Mouse (Mus musculus): Measurements from ENCODE around the gene Tenm4. TPM values are rescaled to one million over a fixed set of nuclear protein-coding genes. Genes with fewer than 3 reads are reported as not detected.
A peak's percentile ranks its signal among the peaks of the same experiment; 100 is the strongest.

Tenm4 gene
- polyA plus RNA-seq, 1 experiment from 2014 or later: 14.3 TPM

DNA sequence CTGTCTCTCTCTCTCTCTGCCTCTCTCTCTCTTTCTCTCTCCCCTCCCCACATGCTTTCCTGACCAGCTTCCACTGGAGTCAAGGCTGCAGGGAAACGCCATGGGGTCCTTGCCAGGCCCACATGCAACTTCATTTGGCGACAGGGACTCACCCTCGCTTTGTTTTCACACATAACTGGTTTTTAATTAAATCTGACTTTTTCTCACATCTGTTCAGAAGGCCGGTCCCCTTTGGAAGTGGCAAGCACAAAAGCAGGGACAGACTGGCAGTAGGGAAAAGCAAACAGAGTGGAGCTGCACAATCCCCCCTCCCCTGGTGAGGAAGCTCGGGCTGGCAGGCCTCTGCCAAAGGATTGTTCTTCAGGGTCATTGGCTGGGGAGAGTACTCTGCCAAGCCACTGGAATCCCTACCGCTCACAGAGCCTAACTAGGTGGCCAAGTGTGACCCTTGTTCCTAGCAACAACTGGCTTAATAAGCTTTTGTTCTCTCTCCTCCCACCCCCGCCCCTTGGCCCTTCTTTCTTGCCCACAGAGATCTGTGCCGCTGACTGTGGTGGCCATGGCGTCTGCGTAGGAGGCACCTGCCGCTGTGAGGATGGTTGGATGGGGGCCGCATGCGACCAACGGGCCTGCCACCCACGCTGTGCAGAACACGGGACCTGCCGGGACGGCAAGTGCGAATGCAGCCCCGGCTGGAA, 625.9 kb downstream of the Tenm4 start:
- no peaks in the 10 kb centered on the region for H3K9me3 ChIP-seq (ENCODE audit: control insufficient read depth, low read length)
- H3K27me3 ChIP-seq (replicated peaks; ENCODE audit: control insufficient read depth, insufficient read depth, low read length): no peaks in the 10 kb centered on the region
- peaks cover 16% of the 10 kb centered on the region for H3K4me1 ChIP-seq (ENCODE audit: control insufficient read depth, insufficient read depth, low read length)
- no peak overlapping the region for H3K4me2 ChIP-seq (ENCODE audit: low read depth, low read length)
- H3K36me3 ChIP-seq (ENCODE audit: control insufficient read depth, insufficient read depth, low read length): no peaks in the 10 kb centered on the region
- 0 out of 2 replicates have a peak overlapping the region, but pooled peaks have one; percentile 12 for H3K9ac ChIP-seq (ENCODE audit: low read depth, low read length)
- H3K4me3 ChIP-seq (ENCODE audit: low read length): no peak overlapping the region
- 64% methylated on average over 20 of the region's 20 CpGs for WGBS
- peak overlapping the region; percentile 77 for H3K27ac ChIP-seq (ENCODE audit: low read length)
- peak; percentile 56 for ATAC-seq

- H3K4me2 ChIP-seq (ENCODE audit: low read depth, low read length): no peak overlapping the region
- H3K9ac ChIP-seq (ENCODE audit: low read depth, low read length): 0 out of 2 replicates have a peak overlapping the region, but pooled peaks have one; percentile 34
- no peaks in the 10 kb centered on the region for H3K36me3 ChIP-seq (ENCODE audit: control insufficient read depth, insufficient read depth, low read length)
- H3K27ac ChIP-seq (ENCODE audit: low read length): peak overlapping the region; percentile 77
- ATAC-seq: no peak
- H3K4me3 ChIP-seq (ENCODE audit: low read length): no peak overlapping the region
- peaks cover 16% of the 10 kb centered on the region for H3K4me1 ChIP-seq (ENCODE audit: control insufficient read depth, insufficient read depth, low read length)
- 41% methylated on average over 13 of the region's 13 CpGs for WGBS
- H3K9me3 ChIP-seq (ENCODE audit: control insufficient read depth, low read length): no peaks in the 10 kb centered on the region
- no peaks in the 10 kb centered on the region for H3K27me3 ChIP-seq (replicated peaks; ENCODE audit: control insufficient read depth, insufficient read depth, low read length)
These were observed 626.8 kb downstream of the Tenm4 start for GRCm38 (mm10) chr7:96797716-96798332.

DNA sequence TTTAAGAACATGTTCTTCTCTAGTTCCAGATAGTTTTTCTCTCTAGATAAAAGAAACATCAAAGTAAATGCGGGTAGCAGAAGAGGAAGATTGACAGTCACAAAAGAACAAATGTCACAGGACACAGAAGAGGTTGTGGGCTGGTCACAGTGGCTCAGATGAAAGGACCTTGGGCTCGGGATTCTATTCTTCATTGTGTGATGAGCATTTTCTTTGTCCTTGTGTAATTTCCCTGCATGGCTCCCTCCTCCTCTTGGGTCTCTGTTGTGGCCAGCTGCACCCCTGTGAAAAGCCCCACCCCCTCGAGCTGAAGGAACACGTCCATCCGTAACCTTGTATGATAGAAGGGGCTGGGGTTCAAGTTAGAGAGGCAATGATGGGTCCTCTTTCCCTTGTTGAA, 628.8 kb downstream of the Tenm4 start:
- H3K9me3 ChIP-seq (ENCODE audit: control insufficient read depth, low read length): no peaks in the 10 kb centered on the region
- H3K9ac ChIP-seq (ENCODE audit: low read depth, low read length): no peak overlapping the region
- 58% methylated on average over 5 of the region's 5 CpGs for WGBS
- no peaks in the 10 kb centered on the region for H3K27me3 ChIP-seq (replicated peaks; ENCODE audit: control insufficient read depth, insufficient read depth, low read length)
- H3K4me1 ChIP-seq (ENCODE audit: control insufficient read depth, insufficient read depth, low read length): peaks cover 19% of the 10 kb centered on the region
- H3K27ac ChIP-seq (ENCODE audit: low read length): no peak overlapping the region
- H3K4me3 ChIP-seq (ENCODE audit: low read length): no peak overlapping the region
- ATAC-seq: no peak
- H3K4me2 ChIP-seq (ENCODE audit: low read depth, low read length): no peak overlapping the region
- H3K36me3 ChIP-seq (ENCODE audit: control insufficient read depth, insufficient read depth, low read length): no peaks in the 10 kb centered on the region

- H3K36me3 ChIP-seq (ENCODE audit: control insufficient read depth, insufficient read depth, low read length): no peaks in the 10 kb centered on the region
- WGBS: 45% methylated on average over 9 of the region's 9 CpGs
- H3K4me1 ChIP-seq (ENCODE audit: control insufficient read depth, insufficient read depth, low read length): peaks cover 13% of the 10 kb centered on the region
- H3K4me3 ChIP-seq (ENCODE audit: low read length): no peak overlapping the region
- H3K27ac ChIP-seq (ENCODE audit: low read length): no peak overlapping the region
- H3K4me2 ChIP-seq (ENCODE audit: low read depth, low read length): no peak overlapping the region
- no peak for ATAC-seq
- H3K9ac ChIP-seq (ENCODE audit: low read depth, low read length): no peak overlapping the region
- H3K27me3 ChIP-seq (replicated peaks; ENCODE audit: control insufficient read depth, insufficient read depth, low read length): no peaks in the 10 kb centered on the region
- H3K9me3 ChIP-seq (ENCODE audit: control insufficient read depth, low read length): no peaks in the 10 kb centered on the region
These were observed 630.3 kb downstream of the Tenm4 start for GRCm38 (mm10) chr7:96801368-96801767.

- Histone ChIP-seq H3K9ac (ENCODE audit: low read depth, low read length) (no peak overlapping the region), H3K27me3 (replicated peaks; ENCODE audit: control insufficient read depth, insufficient read depth, low read length) (no peaks in the 10 kb centered on the region), H3K27ac (ENCODE audit: low read length) (no peak overlapping the region), H3K4me2 (ENCODE audit: low read depth, low read length) (no peak overlapping the region), H3K4me3 (ENCODE audit: low read length) (no peak overlapping the region), H3K36me3 (ENCODE audit: control insufficient read depth, insufficient read depth, low read length) (no peaks in the 10 kb centered on the region; the same call in 1 of the 2 replicates), H3K4me1 (ENCODE audit: control insufficient read depth, insufficient read depth, low read length) (peaks cover 7% of the 10 kb centered on the region), H3K9me3 (ENCODE audit: control insufficient read depth, low read length) (no peaks in the 10 kb centered on the region)
- ATAC-seq: no peak
- WGBS: 91% methylated on average over 3 of the region's 3 CpGs
These were observed 631.2 kb downstream of the Tenm4 start for GRCm38 (mm10) chr7:96802216-96802615.

DNA sequence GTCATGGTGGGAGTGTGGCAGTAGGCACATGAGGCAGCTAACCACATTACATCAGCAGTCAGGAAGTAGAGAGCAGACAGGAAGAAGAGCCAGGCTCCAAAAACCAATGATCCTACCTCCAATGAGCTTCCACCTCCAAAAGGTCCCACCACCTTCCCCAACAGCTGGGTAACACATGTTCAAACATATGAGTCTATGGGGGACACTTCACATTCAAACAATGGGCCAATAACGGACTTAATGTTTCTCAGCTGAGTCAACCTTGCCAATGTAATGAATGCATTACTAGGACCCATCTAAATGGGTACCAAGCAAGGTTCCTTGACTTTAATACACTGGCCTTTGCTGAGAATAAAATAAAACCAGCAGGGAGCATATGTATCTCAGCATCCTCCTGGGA, 635.5 kb downstream of the Tenm4 start:
- H3K9me3 ChIP-seq (ENCODE audit: control insufficient read depth, low read length): no peaks in the 10 kb centered on the region
- no peaks in the 10 kb centered on the region for H3K27me3 ChIP-seq (replicated peaks; ENCODE audit: control insufficient read depth, insufficient read depth, low read length)
- no peak overlapping the region for H3K4me2 ChIP-seq (ENCODE audit: low read depth, low read length)
- ATAC-seq: no peak
- 74% methylated on average over 1 of the region's 1 CpGs for WGBS
- H3K4me3 ChIP-seq (ENCODE audit: low read length): no peak overlapping the region
- H3K9ac ChIP-seq (ENCODE audit: low read depth, low read length): no peak overlapping the region
- H3K27ac ChIP-seq (ENCODE audit: low read length): no peak overlapping the region
- no peaks in the 10 kb centered on the region; the same call in 1 of the 2 replicates for H3K36me3 ChIP-seq (ENCODE audit: control insufficient read depth, insufficient read depth, low read length)
- H3K4me1 ChIP-seq (ENCODE audit: control insufficient read depth, insufficient read depth, low read length): peaks cover 3% of the 10 kb centered on the region; the same call in 1 of the 2 replicates

GRCm38 (mm10) chr7:96807281-96808058, 636.4 kb downstream of the Tenm4 start:
- H3K4me2 ChIP-seq (ENCODE audit: low read depth, low read length): no peak overlapping the region
- H3K27ac ChIP-seq (ENCODE audit: low read length): no peak overlapping the region
- no peaks in the 10 kb centered on the region; the same call in 1 of the 2 replicates for H3K36me3 ChIP-seq (ENCODE audit: control insufficient read depth, insufficient read depth, low read length)
- H3K27me3 ChIP-seq (replicated peaks; ENCODE audit: control insufficient read depth, insufficient read depth, low read length): no peaks in the 10 kb centered on the region
- no peaks in the 10 kb centered on the region for H3K9me3 ChIP-seq (ENCODE audit: control insufficient read depth, low read length)
- 58% methylated on average over 15 of the region's 15 CpGs for WGBS
- no peak for ATAC-seq
- no peak overlapping the region for H3K4me3 ChIP-seq (ENCODE audit: low read length)
- no peak overlapping the region for H3K9ac ChIP-seq (ENCODE audit: low read depth, low read length)
- peaks cover 3% of the 10 kb centered on the region; the same call in 1 of the 2 replicates for H3K4me1 ChIP-seq (ENCODE audit: control insufficient read depth, insufficient read depth, low read length)

- Histone ChIP-seq H3K36me3 (ENCODE audit: control insufficient read depth, insufficient read depth, low read length) (no peaks in the 10 kb centered on the region; the same call in 1 of the 2 replicates), H3K4me1 (ENCODE audit: control insufficient read depth, insufficient read depth, low read length) (peaks cover 5% of the 10 kb centered on the region; the same call in 1 of the 2 replicates), H3K9ac (ENCODE audit: low read depth, low read length) (no peak overlapping the region), H3K4me2 (ENCODE audit: low read depth, low read length) (no peak overlapping the region), H3K27me3 (replicated peaks; ENCODE audit: control insufficient read depth, insufficient read depth, low read length) (no peaks in the 10 kb centered on the region), H3K9me3 (ENCODE audit: control insufficient read depth, low read length) (no peaks in the 10 kb centered on the region), H3K27ac (ENCODE audit: low read length) (no peak overlapping the region), H3K4me3 (ENCODE audit: low read length) (no peak overlapping the region)
- 86% methylated on average over 7 of the region's 7 CpGs for WGBS
- no peak for ATAC-seq
These were observed 637.1 kb downstream of the Tenm4 start for GRCm38 (mm10) chr7:96808059-96808646.

- H3K4me2 ChIP-seq (ENCODE audit: low read depth, low read length): no peak overlapping the region
- H3K9me3 ChIP-seq (ENCODE audit: control insufficient read depth, low read length): no peaks in the 10 kb centered on the region
- H3K4me1 ChIP-seq (ENCODE audit: control insufficient read depth, insufficient read depth, low read length): peaks cover 3% of the 10 kb centered on the region; the same call in 1 of the 2 replicates
- H3K27ac ChIP-seq (ENCODE audit: low read length): peak overlapping the region; percentile 6; the same call in 1 of the 2 replicates
- whole genome bisulfite sequencing: 93% methylated on average over 11 of the region's 11 CpGs
- no peak overlapping the region for H3K9ac ChIP-seq (ENCODE audit: low read depth, low read length)
- H3K4me3 ChIP-seq (ENCODE audit: low read length): no peak overlapping the region
- H3K27me3 ChIP-seq (replicated peaks; ENCODE audit: control insufficient read depth, insufficient read depth, low read length): no peaks in the 10 kb centered on the region
- no peaks in the 10 kb centered on the region; the same call in 1 of the 2 replicates for H3K36me3 ChIP-seq (ENCODE audit: control insufficient read depth, insufficient read depth, low read length)
- no peak for ATAC-seq
These were observed 640.6 kb downstream of the Tenm4 start for GRCm38 (mm10) chr7:96811691-96812090.

Measured in intestine, embryonic 16.5 days (tissue).